Mouse (Mus musculus) hindbrain, postnatal 0 days (tissue): Measurements from ENCODE around the gene Spdye4a. TPM values are rescaled to one million over a fixed set of nuclear protein-coding genes. Genes with fewer than 3 reads are reported as not detected.

Experiments used
- ATAC-seq: fragments of 200-750 bp; cut with Nextera tagmentation; 2 replicates; pipeline ENCODE4 v1.8.0; 2017; ENCODE audit warnings: mild to moderate bottlenecking, moderate TSS enrichment, moderate library complexity
- DNase-seq: peaks from one replicate; pipeline ENCODE4 v3.0.0-alpha.2; 2015; ENCODE audit warnings: low spot score
- H3K27ac ChIP-seq: fragments of 300-500 bp; sonication (generic); 2 replicates; pipeline ENCODE4 v1.5.1; 2014; ENCODE audit warnings: mild to moderate bottlenecking
- H3K27me3 ChIP-seq: fragments of 300-500 bp; sonication (generic); 2 replicates; pipeline ENCODE4 v1.6.1; 2014; ENCODE audit warnings: low read length, mixed read lengths; ENCODE audit not compliant: insufficient read depth
- H3K36me3 ChIP-seq: fragments of 300-500 bp; sonication (generic); 2 replicates; pipeline ENCODE4 v1.6.1; 2014; ENCODE audit warnings: low read length, mixed read lengths; ENCODE audit not compliant: insufficient read depth
- H3K4me1 ChIP-seq: fragments of 300-500 bp; sonication (generic); 2 replicates; pipeline ENCODE4 v1.6.1; 2014; ENCODE audit warnings: antibody characterized with exemption, low read length, mixed read lengths; ENCODE audit not compliant: insufficient read depth
- H3K4me2 ChIP-seq: fragments of 300-500 bp; sonication (generic); 2 replicates; pipeline ENCODE4 v1.6.1; 2014; ENCODE audit warnings: low read depth, mild to moderate bottlenecking, low read length, moderate library complexity, mixed read lengths
- H3K4me3 ChIP-seq: fragments of 300-500 bp; sonication (generic); 2 replicates; pipeline ENCODE4 v1.5.1; 2014; ENCODE audit warnings: low read length
- H3K9ac ChIP-seq: fragments of 300-500 bp; sonication (generic); replicated peaks from 2 replicates; pipeline ENCODE4 v1.6.1; 2014; ENCODE audit warnings: mild to moderate bottlenecking, low read length, moderate library complexity, mixed read lengths
- H3K9me3 ChIP-seq: fragments of 300-500 bp; sonication (generic); 2 replicates; pipeline ENCODE4 v1.6.1; 2016; ENCODE audit warnings: low read length, mixed read lengths
- CTCF ChIP-seq: IDR thresholded peaks from 2 replicates; pipeline ENCODE4 v1.5.1; 2016; ENCODE audit warnings: antibody characterized with exemption, control low read depth, low read depth
- WGBS: fragments of 180-500 bp; shearing (Covaris S2); extraction: QIAGEN DNeasy Blood & Tissue Kit; methylation state at CpG from one replicate; pipeline ENCODE4 v1.1.7; 2014; 5-methylcytosine and 5-hydroxymethylcytosine counted together
- polyA plus RNA-seq: library from polyadenylated mRNA; unstranded; fragments of >200 nt; fragmentation: Nextera tagmentation; extraction: Ambion mirVana; gene quantifications from 2 replicates; pipeline ENCODE4 v1.2.1, GENCODE M21; 2015
- total RNA-seq: library from RNA; depleted of rRNA; stranded (reverse); fragments of >200 nt; gene quantifications from 2 replicates; pipeline ENCODE4 v1.2.3, GENCODE M21; 2014

Gene Spdye4a
- total and polyA plus RNA-seq, 2 experiments from 2014 or later = 0.84 TPM; not detected in 1

GRCm38 (mm10) chr5:143255131-143255519, 28.4 kb upstream of the Spdye4a start:
- Histone ChIP-seq H3K4me1 (peaks cover 5% of the 10 kb centered on the region; the same call in 1 of the 2 replicates), H3K9ac (no peak overlapping the region), H3K4me3 (no peak overlapping the region), H3K27me3 (no peaks in the 10 kb centered on the region; the same call in 1 of the 2 replicates), H3K27ac (no peak overlapping the region), H3K36me3 (peaks cover 54% of the 10 kb centered on the region), H3K9me3 (no peaks in the 10 kb centered on the region), H3K4me2 (no peak overlapping the region)
- WGBS = 49% methylated on average over 24 of the region's 24 CpGs
- DNase-seq (no peak), ATAC-seq (no peak)
- TF ChIP-seq CTCF = no peak

- H3K27me3 ChIP-seq = no peaks in the 10 kb centered on the region; the same call in 1 of the 2 replicates
- no peak overlapping the region for H3K9ac ChIP-seq
- peak overlapping the region; percentile 11; the same call in 1 of the 2 replicates for H3K4me2 ChIP-seq
- peaks cover 52% of the 10 kb centered on the region for H3K36me3 ChIP-seq
- H3K4me1 ChIP-seq = peaks cover 5% of the 10 kb centered on the region; the same call in 1 of the 2 replicates
- H3K27ac ChIP-seq = peak overlapping the region; percentile 48; the same call in 1 of the 2 replicates
- TF ChIP-seq CTCF = no peak
- WGBS = 27% methylated on average over 61 of the region's 66 CpGs
- ATAC-seq = no peak
- DNase-seq = peak; percentile 53
- H3K9me3 ChIP-seq = no peaks in the 10 kb centered on the region
- H3K4me3 ChIP-seq = no peak overlapping the region
Measured at GRCm38 (mm10) chr5:143254487-143255130, 27.9 kb upstream of the Spdye4a start.

- peak; percentile 68 for DNase-seq
- H3K27me3 ChIP-seq = no peaks in the 10 kb centered on the region; the same call in 1 of the 2 replicates
- ATAC-seq = peak; percentile 33; the same call in 1 of the 2 replicates
- H3K27ac ChIP-seq = peak overlapping the region; percentile 48; the same call in 1 of the 2 replicates
- H3K4me3 ChIP-seq = peak overlapping the region; percentile 29
- WGBS = 11% methylated on average over 77 of the region's 81 CpGs
- TF ChIP-seq CTCF = no peak
- H3K9me3 ChIP-seq = no peaks in the 10 kb centered on the region
- H3K9ac ChIP-seq = peak overlapping the region; percentile 21; the same call in 1 of the 2 replicates
- H3K4me1 ChIP-seq = peaks cover 5% of the 10 kb centered on the region; the same call in 1 of the 2 replicates
- H3K4me2 ChIP-seq = peak overlapping the region; percentile 52
- H3K36me3 ChIP-seq = peaks cover 49% of the 10 kb centered on the region
Measured at GRCm38 (mm10) chr5:143253881-143254486, 27.3 kb upstream of the Spdye4a start.

DNA sequence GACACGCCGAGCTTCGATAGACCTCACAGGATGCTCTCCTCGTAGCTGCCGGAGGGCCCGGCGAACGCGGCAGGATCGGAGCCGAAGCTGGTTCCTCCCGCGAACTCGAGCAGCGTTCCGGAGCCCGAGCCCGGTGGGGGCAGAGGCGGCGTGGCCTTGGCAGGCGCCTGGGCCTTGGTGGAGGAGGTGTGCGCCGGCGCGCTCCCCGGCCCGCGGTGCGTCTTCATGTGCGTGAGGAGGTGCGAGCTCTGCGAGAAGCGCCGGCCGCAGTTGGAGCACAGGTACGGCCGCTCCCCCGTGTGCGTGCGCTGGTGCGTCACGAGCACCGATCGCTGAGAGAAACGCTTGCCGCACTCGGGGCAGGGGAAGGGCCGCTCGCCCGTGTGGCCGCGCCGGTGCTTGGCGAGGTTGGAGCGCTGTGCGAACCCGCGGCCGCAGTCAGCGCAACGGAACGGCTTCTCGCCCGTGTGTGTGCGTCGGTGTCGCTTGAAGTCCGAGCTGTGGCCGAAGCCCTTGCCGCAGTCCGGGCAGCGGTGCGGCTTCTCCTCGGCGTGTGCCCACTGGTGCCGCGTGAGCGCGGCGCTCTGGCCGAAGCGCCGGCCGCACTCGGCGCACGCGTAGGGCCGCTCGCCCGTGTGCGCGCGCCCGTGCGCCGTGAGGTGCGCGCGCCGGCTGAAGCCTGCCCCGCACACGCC, 26.6 kb upstream of the Spdye4a start:
- Histone ChIP-seq H3K9ac (peak overlapping the region; percentile 21; the same call in 1 of the 2 replicates), H3K27ac (peak overlapping the region; percentile 48; the same call in 1 of the 2 replicates), H3K4me1 (peaks cover 5% of the 10 kb centered on the region; the same call in 1 of the 2 replicates), H3K36me3 (peaks cover 47% of the 10 kb centered on the region), H3K4me3 (peak overlapping the region; percentile 29), H3K9me3 (no peaks in the 10 kb centered on the region), H3K27me3 (no peaks in the 10 kb centered on the region; the same call in 1 of the 2 replicates), H3K4me2 (peak overlapping the region; percentile 52)
- DNase-seq = no peak
- WGBS = 14% methylated on average over 100 of the region's 103 CpGs
- peak; percentile 36 for ATAC-seq
- no peak for TF ChIP-seq CTCF

GRCm38 (mm10) chr5:143252791-143253185, 26.1 kb upstream of the Spdye4a start:
- no peak for DNase-seq
- Histone ChIP-seq H3K9ac (no peak overlapping the region), H3K36me3 (peaks cover 51% of the 10 kb centered on the region), H3K27me3 (no peaks in the 10 kb centered on the region; the same call in 1 of the 2 replicates), H3K9me3 (no peaks in the 10 kb centered on the region), H3K4me3 (0 out of 2 replicates have a peak overlapping the region, but pooled peaks have one; percentile 29), H3K4me2 (peak overlapping the region; percentile 52; the same call in 1 of the 2 replicates), H3K4me1 (peaks cover 5% of the 10 kb centered on the region; the same call in 1 of the 2 replicates), H3K27ac (no peak overlapping the region)
- TF ChIP-seq CTCF = no peak
- 59% methylated on average over 18 of the region's 18 CpGs for WGBS
- no peak for ATAC-seq

- Histone ChIP-seq H3K4me2 (no peak overlapping the region), H3K36me3 (peaks cover 53% of the 10 kb centered on the region), H3K9me3 (no peaks in the 10 kb centered on the region), H3K4me1 (peaks cover 5% of the 10 kb centered on the region; the same call in 1 of the 2 replicates), H3K9ac (no peak overlapping the region), H3K27ac (no peak overlapping the region), H3K4me3 (no peak overlapping the region), H3K27me3 (no peaks in the 10 kb centered on the region; the same call in 1 of the 2 replicates)
- TF ChIP-seq CTCF = no peak
- DNase-seq (no peak), ATAC-seq (no peak)
- WGBS = 71% methylated on average over 6 of the region's 6 CpGs
Measured at GRCm38 (mm10) chr5:143252039-143252438, 25.3 kb upstream of the Spdye4a start.
